Mouse (Mus musculus) monocyte, adult 2 months (primary cell): ENCODE measurements around the gene Actl9.

Source experiments
- DNase-seq, 2 experiments: peaks; one replicate each; pipeline ENCODE4 v3.0.0; 2022; ENCODE audit warnings: low spot score in 2 of 2, low read depth in 1 of 2

The Actl9 gene

GRCm38 (mm10) chr17:33432019-33432946, at the start of gene Actl9:
Gene Actl9, plus strand, starts transcription at chr17:33432896.
- no peak for DNase-seq

GRCm38 (mm10) chr17:33385705-33386104, 47.0 kb upstream of the Actl9 start:
- no peak for DNase-seq

- DNase-seq = no peak
Observed at GRCm38 (mm10) chr17:33392271-33392670, 40.4 kb upstream of the Actl9 start.

- peak; percentile 73 to 79 for DNase-seq
Observed at GRCm38 (mm10) chr17:33394182-33395034, 38.3 kb upstream of the Actl9 start, which contains the start of gene Zfp101. Gene Zfp101, minus strand, starts transcription at chr17:33394641.

GRCm38 (mm10) chr17:33439148-33439547, 6.5 kb downstream of the Actl9 start:
- peak in 1 of 2 experiments; percentile 44 for DNase-seq

GRCm38 (mm10) chr17:33439922-33440321, 7.2 kb downstream of the Actl9 start:
- no peak for DNase-seq

GRCm38 (mm10) chr17:33441159-33441558, 8.5 kb downstream of the Actl9 start:
- DNase-seq = no peak

- DNase-seq = no peak
Observed at GRCm38 (mm10) chr17:33456631-33457030, 23.9 kb downstream of the Actl9 start.

- no peak for DNase-seq
Observed at GRCm38 (mm10) chr17:33471206-33471605, 38.5 kb downstream of the Actl9 start.
